Mouse (Mus musculus) liver, adult 2 months (tissue): ENCODE results near the gene Dhcr24.

Experiments used
- CTCF ChIP-seq: fragments of 200-500 bp; IDR thresholded peaks from 2 replicates; pipeline ENCODE4 v1.5.1; 2011; ENCODE audit warnings: low read depth, low read length, control low read depth
- POLR2A ChIP-seq: fragments of 200-500 bp; IDR thresholded peaks from 2 replicates; pipeline ENCODE4 v1.6.1; 2011; ENCODE audit warnings: low read length, control low read depth; ENCODE audit not compliant: insufficient read depth; ENCODE audit errors: extremely low read depth

GRCm38 (mm10) chr4:106581176-106581864 lies 20.5 kb downstream of the Dhcr24 start:
- no peak for TF ChIP-seq CTCF
- no peak for TF ChIP-seq POLR2A
